Mouse (Mus musculus): ENCODE measurements at regions not wholly inside any gene's neighbourhood (a gene's known extent, or its start where the extent isn't known, plus 50 kb on each side); places are given as distances from the start of the nearest gene placed in this dataset.
"Not testable (repeated sequence)": the region's sequence is repeated elsewhere in the genome, so short reads cannot be mapped to it uniquely, and the experiment has no call there.

DNA sequence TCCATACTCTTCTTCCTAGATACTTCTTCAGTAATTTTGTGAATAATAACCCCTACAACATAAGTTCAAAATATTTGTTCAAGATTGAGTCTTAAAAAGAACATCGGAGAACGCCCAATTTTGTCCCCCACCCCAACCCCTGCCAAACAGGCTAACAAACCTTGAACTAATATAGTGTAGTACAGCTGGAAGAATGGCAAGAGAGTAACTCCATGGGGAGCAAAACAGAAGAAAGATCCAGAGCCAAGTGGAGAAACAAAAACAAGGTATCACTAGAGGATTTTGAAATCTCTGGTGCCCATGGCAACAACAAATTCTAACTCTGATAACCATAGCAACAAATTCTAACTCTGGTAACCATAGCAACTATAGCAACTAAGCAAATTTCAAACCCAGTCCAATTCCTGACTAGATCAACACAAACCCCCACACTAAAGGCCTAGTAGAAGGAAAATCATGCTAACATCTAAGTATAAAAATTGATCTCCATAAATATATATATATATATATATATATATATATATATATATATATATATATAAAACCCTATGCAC is 74.2 kb upstream of the Magee2 start:
- no peak for DNase-seq

DNA sequence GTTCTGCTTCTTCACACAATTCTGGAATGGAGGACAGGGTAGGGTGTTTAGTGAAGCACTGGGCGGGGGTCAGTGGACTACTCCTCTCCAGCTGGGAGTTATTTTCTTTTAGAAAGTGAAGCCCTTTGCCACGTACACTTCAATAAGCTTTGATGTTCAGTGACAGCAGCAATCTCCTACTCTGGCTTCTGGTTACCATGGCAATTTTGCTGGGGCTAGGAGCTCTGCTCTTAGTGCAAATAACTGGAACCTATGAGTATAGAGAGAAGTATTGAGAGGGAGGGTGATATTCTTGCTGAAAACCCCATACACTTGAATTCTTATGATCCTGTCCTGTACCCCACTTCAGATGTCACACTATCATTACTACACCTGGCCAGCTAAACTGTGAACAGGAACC is 94.5 kb upstream of the Magee2 start:
- DNase-seq = no peak

DNA sequence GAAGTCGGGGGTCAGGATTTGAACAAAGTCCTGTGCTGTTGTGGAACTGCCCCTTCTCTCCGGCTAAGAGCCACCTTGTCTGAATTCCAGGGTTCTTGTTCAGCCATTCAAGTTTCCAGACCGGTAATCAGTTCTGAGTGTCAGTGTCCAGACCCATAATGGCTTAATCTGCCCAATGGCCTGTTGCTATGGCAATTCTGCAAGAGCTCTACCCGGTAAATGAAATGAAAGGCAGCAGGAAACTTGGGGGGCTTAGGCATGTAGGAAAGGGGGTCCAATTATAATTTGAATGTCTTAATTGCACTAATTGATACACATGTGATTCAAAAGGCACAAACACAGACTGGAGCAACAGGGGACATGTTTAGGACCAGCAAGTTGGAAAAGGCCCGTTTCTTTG is 95.7 kb upstream of the Magee2 start:
- DNase-seq = not testable (repeated sequence)

DNA sequence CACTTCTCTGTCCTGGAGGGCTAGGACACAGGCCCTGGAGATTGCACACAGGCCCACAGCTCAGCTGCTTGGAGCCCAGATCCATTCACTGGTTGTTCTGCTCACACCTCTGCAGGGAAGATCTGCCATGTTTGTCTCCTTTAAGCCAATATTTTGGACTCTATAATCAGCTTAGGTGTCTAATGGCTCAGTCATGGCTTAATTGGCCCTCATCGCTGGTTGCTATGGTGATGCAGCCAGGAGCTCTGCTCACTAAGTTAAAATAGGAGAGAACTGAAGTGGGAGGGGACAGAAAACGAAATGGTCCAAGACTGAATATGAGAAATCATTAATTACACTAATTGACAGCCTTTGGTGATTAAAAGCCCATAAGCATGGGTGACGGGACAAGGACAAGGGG is 96.3 kb upstream of the Magee2 start:
- DNase-seq = not testable (repeated sequence)

DNA sequence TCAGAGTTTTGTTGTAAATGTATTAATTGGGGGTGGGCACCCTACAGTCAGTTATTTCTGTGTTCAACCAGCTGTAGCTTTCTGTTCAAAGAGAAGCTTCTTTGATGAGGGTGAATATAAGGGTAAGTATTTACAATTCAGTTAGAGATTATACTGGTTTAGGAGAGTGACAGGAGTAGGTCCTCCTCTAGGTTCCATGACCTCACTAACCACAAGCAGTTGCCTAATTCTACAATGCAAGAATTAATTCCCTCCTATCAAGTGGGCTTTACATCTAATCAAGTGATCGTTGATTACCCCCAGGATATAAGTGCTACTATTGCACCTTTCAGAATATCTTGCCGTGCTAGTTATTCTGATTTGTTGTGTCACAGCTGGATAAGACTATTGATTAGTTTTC is 101.1 kb upstream of the Pbdc1 start:
- DNase-seq = no peak

DNA sequence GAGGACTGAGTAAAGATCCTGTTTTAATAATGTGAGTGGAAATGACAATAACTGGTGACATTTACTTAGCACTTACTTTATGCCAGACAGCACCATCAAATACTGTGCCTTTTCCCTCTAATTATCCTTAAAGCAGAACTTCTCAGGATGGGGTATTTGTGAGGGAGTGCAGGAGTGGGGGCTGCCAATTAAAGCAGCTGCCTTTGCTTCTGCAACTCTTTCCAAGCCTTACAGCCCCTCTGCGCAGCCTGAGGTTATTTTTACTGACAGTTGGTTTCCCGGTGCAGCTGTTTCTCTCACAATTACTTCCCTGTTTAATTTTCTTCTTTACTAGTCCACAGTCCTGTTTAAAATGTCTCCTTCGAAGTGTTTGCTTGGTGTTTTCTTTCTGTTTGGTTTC is 76.3 kb upstream of the Pbdc1 start:
- DNase-seq = no peak

DNA sequence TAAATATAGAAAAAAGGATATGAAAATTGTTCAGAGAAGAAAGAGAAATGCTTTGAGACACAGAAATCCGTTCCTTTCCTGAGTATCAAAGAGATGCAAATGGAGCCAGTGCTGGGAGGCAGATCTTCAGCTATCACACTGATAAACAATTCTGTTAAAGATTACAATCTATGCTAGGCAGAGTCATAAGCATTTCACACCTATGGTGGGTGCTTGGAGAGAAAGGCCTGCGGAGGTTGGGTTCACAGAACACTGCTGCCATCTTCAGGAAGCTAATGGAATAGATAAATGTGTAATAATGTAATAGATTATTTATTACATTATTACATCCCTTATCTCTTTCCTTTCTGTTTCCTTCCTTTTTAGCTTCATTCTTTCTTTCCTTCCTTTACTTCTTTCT is 73.1 kb upstream of the Pbdc1 start:
- peak; percentile 14 to 32 for DNase-seq

Measured in cerebellum, postnatal 25 days (tissue).